33 mouse cellular contexts compared by ENCODE assay signal in the genomic region with DNA sequence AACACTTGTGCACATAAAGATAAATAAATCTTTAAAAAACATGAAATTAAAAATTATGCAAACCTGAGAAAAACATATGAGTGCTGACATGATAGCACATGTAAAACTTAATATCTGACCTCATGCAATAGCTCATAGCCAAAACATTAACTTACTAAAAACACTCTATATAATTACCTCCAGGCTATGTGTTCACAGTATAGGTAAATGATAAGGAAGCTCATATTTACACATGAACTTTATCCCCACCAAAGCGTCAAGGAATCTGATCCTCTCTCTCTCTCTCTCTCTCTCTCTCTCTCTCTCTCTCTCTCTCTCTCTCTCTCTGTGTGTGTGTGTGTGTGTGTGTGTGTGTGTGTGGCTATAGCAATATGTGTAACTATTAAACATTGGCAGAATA.
"Had no signal": no experiment of that assay in that cellular context is flagged by ENCODE, and none has a peak within 500 bp of the region (broad histone marks: within the 10 kb centered on the region; RNA-seq: fewer than 3 reads in every experiment).

No protein-coding gene starts in this region.

- H3K4me3 ChIP-seq: heart, embryonic 10.5 days; heart, embryonic 12.5 days; heart, embryonic 13.5 days; heart, embryonic 15.5 days; hindbrain, embryonic 10.5 days; hindbrain, embryonic 12.5 days; hindbrain, embryonic 13.5 days; hindbrain, embryonic 15.5 days; kidney, embryonic 15.5 days; layer of hippocampus, adult 2 months; left cerebral cortex, adult 2 months had no signal

- H3K36me3 ChIP-seq: heart, embryonic 10.5 days; heart, embryonic 12.5 days; heart, embryonic 13.5 days; heart, embryonic 15.5 days; hindbrain, embryonic 10.5 days; hindbrain, embryonic 12.5 days; hindbrain, embryonic 13.5 days; hindbrain, embryonic 15.5 days; kidney, embryonic 15.5 days had no signal

- H3K4me2 ChIP-seq: heart, embryonic 11.5 days; heart, embryonic 12.5 days; heart, embryonic 13.5 days; heart, embryonic 15.5 days; hindbrain, embryonic 12.5 days; hindbrain, embryonic 13.5 days; hindbrain, embryonic 14.5 days; hindbrain, embryonic 15.5 days; kidney, embryonic 15.5 days had no signal

- H3K9ac ChIP-seq: heart, embryonic 12.5 days; heart, embryonic 13.5 days; heart, embryonic 15.5 days; hindbrain, embryonic 12.5 days; hindbrain, embryonic 13.5 days; hindbrain, embryonic 14.5 days; hindbrain, embryonic 15.5 days; kidney, embryonic 15.5 days had no signal

- ATAC-seq: hindbrain, embryonic 16.5 days; hindbrain, postnatal 0 days; inflammation-experienced regulatory T-cells, adult 6 months had no signal

- H3K27ac ChIP-seq: heart, embryonic 10.5 days; heart, embryonic 13.5 days; heart, embryonic 15.5 days; hindbrain, embryonic 10.5 days; hindbrain, embryonic 12.5 days; hindbrain, embryonic 13.5 days; hindbrain, embryonic 14.5 days; hindbrain, embryonic 15.5 days; hindbrain, postnatal 0 days; kidney, embryonic 15.5 days; kidney, postnatal 0 days; layer of hippocampus, adult 2 months; left cerebral cortex, adult 2 months had no signal

- H3K27me3 ChIP-seq: heart, embryonic 12.5 days; heart, embryonic 13.5 days; heart, embryonic 15.5 days; hindbrain, embryonic 12.5 days; hindbrain, embryonic 13.5 days; hindbrain, embryonic 15.5 days; kidney, embryonic 15.5 days had no signal

- DNase-seq: heart, postnatal 10 days; heart, postnatal 14 days; heart, postnatal 36 days; heart, postnatal 4 days; kidney, adult 11 months; kidney, adult 18-20 months; kidney, adult 2 months; kidney, adult 8-10 months; kidney, adult 9 months; kidney, postnatal 10 days; kidney, postnatal 14 days; kidney, postnatal 25 days; kidney, postnatal 36 days; kidney, postnatal 4 days; layer of hippocampus, adult 9-11 months; layer of hippocampus, postnatal 36 days had no signal

- H3K4me1 ChIP-seq: heart, embryonic 10.5 days; heart, embryonic 12.5 days; heart, embryonic 13.5 days; heart, embryonic 15.5 days; hindbrain, embryonic 10.5 days; hindbrain, embryonic 12.5 days; hindbrain, embryonic 13.5 days; hindbrain, embryonic 15.5 days; kidney, embryonic 15.5 days had no signal

- H3K9me3 ChIP-seq: heart, embryonic 10.5 days; heart, embryonic 12.5 days; heart, embryonic 13.5 days; heart, embryonic 15.5 days; hindbrain, embryonic 10.5 days; hindbrain, embryonic 12.5 days; hindbrain, embryonic 13.5 days; hindbrain, embryonic 15.5 days; kidney, embryonic 15.5 days had no signal
